Mouse (Mus musculus) right cerebral cortex, postnatal 10 days (tissue): ENCODE results near the gene Gars.

Source experiments
- DNase-seq, 2 experiments: peaks; one replicate each; pipeline ENCODE4 v3.0.0; 2021; ENCODE audit warnings: low spot score in 2 of 2

The Gars gene

DNA sequence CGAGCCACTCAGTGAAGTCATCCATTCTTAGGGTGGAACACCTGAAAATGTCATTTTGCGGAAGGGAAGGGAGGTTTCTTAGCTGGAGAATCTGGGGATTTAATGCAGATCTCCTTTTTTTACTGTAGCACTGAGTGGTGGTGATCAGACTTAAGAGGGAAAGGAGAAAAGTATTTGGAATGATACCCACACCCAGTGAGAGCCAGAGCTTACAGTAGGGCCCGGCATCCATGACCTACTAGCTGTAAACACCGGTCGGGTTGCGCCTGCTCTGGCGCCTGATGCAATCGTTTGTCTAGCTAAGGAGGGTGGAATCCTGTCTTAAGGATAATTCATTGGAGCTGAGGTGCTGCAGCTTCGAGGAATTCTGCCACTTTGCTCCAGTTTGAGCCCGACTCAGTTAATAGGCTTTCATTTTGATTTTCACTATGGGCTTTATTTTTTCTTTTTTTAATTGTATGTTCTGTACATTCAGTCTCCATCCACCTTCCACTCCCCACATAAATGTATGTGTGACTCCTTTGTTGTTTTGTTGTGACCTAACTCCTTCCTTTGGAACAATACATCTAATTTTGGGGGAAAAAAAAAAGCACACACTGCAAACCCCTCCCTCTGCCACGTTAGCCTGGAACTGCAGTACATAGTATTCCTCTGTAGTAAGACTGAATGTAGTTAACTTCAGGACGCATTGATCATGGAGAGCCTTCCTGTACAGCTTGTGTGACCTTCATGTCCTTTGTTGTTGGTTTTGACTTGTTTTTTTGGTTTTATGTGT is 1.1 kb downstream of the Gars start:
- DNase-seq, result no peak

DNA sequence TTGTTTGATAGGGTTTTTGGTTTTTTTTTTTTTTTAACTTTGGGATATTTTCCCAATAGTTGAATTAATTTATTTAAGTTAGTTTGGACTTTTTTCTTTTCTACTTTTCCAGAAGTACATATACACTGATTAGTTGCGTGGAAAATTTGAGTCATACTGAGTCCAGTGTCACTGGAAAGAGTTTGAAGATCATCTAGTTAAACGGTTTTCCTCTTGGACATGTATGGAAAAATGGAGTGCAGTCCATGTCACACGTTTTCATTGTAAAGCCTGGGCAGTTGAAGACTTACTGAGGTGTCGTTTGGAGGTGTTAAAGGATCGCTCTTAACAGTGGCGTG is 1.6 kb downstream of the Gars start:
- DNase-seq, result no peak

DNA sequence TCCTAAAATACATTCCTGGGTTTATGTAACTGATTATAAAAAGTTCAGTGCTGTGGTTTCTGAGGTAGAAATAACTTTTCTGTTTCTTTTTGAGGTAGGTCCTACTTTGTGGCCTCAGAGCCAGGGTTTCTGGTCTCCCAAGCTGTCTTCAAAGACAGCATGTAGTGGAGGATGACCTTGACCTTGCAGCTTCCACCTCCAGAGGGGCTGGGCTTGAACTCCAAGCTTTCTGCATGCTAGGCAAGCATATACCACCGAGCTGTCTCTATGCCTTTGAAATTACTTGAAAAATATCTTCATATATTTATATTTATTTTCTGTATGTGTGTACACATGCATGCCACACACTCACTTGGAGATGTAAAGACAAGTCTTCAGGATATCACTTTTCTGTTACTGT is 2.2 kb downstream of the Gars start:
- DNase-seq, result no peak

DNA sequence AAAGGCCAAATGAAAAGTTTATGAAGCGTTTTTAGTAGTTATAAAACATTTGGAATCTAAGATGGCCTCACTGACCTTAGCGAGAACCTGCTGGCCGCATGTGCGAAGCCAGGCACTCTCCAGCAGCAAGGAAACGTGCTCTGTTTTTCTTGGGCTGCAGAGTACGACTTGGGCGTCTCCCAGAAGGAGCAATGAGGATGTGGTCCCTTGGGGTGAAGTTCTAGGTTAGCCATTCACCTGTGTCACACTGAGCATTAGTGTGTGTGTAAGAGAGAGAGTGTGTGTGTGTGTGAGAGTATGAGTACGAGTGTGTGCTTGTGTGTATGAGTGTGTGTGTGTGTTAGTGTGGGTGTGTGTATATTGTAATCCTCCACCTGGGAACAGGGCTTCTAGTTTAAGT is 5.4 kb downstream of the Gars start:
- DNase-seq, result no peak

DNA sequence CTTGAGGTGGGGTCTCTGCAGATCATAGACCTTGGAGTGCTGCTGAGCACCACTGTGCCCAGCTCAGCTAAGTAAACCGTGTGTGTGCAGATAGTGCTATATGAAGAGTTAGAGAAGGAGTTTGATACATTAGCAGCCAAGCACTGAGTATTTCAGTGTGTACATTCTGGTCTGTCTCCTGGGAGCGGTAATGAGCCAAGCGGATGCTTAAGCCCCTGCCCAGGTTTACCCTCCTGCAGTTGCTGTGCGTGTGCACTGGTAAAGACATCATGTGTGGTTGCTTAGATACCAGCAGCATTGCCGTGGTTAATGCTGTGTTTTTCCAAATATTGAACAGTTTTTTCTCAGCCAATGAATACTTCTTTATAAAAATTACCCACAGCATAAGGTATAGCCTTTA is 6.7 kb downstream of the Gars start:
- DNase-seq, result no peak

DNA sequence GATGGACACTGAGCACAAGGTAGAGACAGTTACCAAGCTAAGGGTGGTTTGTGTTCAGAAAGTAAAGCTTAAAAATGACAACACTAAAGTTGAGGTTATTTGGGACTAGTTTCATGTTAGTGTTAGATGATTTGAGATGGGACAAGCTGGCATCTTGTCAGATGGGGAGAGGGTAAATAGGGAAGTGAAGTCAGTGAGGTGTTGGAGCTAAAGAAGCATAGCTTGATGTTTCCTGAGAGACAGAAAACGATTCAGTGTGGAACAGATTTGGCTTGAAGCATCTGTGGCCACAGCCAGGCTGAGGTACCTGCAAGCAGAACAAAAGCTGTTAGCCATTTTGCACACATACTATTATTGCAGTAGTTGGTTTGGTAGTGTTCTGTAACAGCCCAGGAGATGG is 7.5 kb downstream of the Gars start:
- no peak for DNase-seq

DNA sequence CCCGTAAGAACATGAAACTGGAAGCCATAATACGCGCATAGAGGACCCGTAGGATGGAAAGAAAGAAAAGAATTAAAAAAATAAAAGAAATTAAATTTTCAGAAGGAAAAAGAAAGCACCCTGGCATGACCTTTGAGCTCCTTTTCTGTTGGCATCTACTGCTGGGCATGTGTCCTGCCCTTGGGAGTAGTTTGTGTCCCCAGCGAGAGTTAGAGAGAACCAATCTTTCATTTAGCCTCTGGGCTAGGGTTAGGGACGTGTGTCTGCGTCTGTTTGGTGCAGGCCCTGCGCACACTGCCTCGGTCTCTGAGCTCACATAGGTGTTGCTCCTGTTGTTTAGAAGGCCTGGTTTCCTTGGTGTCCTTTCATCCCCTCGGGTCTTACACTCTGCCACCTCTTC is 11.4 kb downstream of the Gars start:
- DNase-seq, result no peak

DNA sequence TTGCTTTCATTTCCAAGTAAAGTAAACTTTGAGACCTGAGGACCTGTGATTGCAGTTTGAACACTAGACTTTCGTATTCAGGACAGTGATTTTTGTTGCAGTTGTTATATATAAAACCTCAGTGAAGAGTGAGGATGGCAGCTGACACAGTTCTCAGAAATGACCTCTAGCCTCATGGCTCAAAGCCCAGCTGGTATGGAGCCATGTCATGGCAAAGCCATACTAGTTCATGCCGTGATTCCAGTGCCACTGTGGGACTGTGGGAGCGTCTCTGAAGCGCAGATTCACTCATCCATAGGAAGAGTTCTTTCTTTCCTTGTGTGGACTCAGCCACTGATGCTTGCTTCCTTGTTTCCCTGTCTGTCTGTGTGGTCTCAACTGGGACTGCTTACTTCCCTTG is 16.7 kb downstream of the Gars start:
- DNase-seq, result no peak

DNA sequence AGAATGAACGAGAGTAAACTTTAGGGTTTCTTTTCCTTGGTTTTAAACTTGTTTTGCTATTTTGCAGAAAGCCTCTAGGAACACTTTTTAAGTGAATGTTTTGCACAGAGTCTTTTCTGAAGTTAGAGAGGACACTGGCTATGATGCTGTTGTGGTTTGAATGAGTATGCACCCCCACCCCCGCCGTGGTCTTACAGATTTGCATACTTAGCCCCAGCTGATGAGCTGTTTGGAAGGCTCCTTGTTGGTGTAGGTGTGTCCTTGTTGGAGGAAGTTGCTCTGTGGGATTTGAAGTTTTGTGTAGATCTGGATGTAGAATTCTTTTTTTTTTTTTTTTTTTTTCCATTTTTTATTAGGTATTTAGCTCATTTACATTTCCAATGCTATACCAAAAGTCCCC is 19.6 kb downstream of the Gars start:
- DNase-seq, result no peak

DNA sequence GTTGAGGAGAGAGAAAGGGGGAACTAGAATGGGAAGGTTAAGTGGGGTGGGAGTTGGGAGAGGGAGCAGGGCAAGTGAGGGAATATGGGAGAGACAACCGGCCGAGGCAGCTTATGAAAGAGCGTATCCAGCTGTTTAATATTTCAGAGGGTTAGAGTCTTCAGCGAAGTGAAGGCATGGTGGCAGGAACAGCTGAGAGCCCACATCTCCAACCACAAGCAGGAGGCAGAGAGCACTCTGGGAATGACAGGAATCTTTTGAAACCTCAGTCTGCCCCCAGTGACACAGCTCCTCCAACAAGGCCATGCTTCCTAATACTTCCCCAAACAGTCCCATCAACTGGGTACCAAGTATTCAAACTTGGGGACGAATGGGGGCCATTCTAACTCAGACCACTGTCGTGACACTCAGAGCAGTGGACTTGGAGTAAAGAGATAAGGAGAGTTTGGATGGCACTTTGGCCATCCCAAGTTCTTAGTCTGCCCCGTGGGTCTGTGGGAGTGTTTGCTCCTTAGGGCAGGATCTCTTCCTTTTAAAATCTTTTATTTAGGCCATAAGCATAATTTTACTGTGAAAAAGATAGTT is 22.5 kb downstream of the Gars start:
- DNase-seq, result no peak

DNA sequence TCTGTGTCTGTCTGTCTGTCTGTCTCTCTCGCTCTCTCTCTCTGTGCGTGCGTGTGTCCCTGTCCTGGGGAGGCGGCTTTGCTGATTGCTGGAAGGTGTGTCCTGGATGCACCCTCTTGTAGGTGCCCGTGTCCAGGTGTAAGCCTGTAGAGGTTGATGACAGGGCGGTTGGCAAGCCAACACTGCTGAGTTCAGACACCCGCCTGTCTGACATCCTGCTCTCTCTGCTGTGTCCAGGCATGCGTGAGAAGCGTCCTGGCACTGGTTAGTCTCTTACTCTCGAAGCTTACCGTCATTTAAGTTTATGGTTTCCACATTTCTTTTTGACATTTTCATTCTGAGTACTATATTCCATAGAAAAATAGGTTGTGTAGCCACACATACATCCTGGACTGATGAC is 23.5 kb downstream of the Gars start:
- no peak for DNase-seq

DNA sequence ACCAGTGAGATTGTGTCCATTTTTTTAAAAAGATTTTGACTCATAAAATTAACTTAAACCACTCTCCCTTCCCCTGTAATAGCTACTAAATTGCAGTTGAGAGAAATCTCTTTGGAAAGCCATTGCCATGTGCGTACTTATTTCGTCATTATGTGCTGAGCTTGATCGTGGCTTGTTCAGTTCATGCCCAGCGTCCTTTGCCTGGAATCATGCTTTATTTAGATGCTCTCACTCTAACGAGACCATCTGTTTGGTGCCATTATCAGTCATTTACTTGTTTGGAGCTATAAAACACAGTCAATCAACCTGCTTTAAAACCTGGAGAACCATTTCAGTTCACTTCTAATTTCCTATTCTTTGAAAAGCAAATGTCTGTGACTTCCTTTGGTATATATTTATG is 24.4 kb downstream of the Gars start:
- DNase-seq, result no peak

DNA sequence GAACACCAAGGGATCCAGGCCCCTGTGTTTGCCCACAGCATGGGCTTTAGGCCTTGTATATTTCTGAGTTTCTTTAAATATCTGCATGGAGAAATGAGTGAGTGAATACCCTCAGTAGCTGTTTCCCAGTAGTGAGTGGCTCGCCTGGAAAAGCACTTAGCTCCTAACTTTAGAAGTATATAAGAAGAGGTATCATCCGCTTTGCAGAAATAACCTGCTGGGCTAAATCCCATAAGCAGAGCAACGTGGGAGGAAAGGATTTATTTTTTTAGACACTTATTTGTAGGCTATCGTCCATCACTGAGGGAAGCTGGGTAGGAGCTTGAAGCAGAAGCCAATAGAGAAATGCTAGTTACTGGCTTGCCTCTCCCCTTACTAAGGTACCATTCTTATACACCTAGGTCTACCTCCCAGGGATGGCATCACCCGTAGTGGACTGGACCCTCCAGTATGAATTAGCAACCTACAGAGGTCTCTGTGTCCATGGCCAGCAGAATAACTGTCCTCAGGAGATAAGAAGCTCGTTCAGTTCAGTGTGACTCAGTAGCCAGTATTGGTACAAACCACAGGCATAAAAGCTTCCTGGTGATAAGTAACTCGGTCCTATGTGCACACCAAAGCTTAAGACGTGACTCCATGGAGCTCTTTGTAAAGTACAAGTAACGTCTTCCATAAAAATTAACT is 26.1 kb downstream of the Gars start:
- no peak for DNase-seq

DNA sequence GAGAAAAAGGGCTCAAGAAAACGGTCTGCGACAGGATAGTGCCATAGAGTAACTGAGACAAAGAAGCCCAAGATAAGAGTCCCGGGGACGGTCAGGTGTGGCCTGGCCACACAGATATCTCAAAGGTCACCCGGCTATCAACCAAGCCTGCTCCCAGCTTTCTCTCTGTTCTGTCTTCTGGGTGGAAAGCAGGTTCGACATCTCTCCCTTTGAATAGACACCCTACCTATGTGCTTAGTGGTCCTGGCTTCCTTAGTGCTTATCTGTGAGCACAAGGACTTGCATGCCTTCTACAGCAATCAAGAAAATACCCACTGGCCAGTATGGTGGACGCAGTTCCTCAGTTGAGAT is 26.6 kb downstream of the Gars start:
- no peak for DNase-seq

DNA sequence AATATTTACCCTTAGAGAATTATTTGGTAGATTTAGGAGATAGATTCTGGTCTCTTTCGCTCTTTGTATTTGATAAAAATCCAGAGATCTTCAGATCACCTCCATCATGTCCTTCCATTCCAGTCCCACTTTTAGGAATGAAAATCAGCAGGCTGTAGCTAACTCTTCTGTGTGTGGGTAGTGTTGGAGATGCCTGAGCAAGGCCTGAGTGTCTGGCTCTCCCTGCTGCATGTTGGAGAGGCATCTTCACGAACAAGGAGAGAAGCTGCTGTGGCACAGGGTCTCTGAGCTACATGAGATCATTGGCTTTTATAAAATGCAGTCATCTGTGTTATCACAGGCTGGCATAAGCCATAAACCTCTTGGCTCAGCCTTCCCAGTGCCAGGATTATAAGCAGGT is 28.1 kb downstream of the Gars start:
- no peak for DNase-seq

DNA sequence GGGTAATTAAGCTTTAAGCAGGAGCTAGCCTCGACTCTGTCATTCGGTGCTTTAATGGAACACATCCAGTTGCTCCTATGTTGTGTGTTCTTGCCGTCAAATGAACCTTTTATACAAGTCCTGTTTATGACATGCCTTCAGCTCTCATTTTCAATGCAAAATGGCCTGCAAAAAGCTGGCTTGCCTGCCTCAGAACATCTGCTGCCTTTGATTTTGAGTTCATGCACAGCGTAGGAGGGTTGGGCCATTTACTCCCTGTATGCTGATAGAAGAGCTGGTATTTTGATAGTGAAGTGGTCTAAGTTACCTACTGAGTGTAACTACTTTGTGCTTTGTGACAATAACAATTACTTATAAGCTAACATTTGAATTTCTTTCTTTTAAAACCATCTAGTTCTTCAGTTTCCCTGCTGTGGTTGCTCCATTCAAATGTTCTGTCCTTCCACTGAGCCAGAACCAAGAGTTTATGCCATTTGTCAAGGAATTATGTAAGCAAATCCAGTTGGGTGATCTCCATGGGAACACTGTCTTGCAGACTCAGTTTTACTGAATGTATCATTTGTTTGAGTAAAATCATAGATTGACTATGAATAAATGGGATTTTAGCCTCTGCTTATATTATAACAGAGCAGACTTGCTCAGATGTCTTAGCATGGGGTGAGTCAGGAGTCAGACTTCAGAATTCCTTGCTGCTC is 38.9 kb downstream of the Gars start:
- DNase-seq, result no peak

DNA sequence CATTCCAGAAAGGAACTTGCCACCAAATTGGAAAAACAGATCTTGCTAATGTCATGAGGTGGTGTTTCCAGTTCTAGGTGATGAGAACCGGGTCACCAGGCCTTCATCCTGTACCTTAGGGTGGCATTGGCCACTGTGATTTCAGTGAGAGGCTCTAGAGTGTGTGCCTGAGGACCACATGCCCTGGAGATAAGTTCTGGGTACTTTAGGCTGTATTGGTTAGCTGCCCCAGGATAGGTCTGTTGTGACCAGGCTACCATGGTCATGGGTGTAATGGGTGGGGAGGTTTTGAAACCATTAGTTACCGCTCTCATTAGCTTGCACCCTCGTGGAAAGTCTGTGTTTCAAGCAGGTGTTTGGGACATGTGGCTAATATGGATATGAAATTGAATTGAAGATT is 43.6 kb downstream of the Gars start:
- no peak for DNase-seq

DNA sequence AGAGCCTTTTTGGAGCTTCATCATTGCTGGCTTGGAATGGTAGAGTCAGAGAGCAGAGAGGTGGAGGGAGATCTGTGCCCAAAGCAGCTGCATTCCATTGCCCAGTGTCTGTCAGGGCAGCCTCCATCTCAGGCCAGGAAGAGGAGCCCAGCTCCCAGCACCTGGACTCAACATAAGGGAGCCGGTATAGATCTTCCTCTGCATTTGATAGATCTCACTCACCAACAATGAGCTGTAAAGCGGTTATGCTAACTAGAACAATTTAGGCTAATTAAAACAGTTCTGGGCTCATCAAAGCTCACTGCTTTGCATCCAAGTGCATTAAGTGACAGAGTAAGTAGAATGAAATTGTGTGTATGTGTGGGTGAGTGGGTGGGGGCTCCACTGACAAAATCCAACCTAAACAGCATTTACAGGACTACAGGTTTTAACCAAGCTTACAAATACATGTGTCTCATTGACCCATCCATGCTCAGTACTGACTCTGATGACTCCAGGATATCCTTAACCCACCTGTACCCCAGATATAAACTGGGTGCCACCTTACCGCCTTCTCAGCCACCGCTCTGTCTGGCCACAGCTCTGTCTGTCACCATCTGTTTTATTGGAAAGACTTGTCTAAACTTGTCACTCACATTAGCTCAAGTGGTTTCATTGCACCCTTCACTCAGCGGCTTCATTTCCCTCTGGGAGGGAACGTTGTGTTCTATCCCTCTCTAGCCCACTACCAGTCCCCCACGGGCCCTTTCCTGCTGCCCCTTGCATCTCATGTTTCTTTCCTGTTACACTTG is 44.6 kb downstream of the Gars start:
- DNase-seq, result no peak

DNA sequence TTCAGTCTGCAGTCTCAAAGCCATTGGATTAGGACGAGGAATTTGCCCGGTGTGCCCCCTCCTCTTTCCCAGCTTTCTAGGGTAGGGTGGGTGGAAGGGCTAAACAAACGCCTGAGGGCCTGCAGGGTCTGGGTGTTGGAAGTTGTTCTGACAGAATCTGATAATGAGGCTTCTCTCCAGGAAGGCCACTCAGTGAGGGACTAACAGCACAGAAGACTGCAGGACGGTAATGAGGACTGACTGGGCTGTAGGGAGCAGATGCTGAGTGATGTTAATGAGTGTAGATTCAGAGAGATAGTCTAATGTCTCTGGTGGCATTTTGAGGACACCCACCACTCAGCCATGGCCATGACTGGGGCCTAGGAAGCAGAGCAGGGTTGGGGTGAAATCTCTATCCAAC is 49.5 kb downstream of the Gars start:
- no peak for DNase-seq

DNA sequence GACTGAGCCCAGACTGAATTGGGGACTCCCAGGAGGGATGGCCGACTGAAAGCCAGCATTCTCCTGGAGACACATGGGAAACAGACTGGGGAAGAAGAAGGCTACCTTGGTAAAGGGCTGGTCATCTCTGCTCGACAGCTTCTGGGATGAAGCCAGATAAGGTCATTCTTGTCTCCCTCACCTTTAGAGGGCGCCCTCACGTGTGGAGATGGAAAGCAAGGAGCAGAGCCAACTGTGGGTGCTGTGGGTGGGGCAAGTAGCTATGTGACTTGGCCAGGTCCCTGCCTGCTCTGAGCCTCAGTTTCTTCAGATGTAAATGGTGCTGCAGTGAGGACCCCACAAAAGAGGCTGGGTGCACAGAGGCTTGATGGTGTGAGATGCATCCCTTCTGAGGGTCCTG is 52.8 kb downstream of the Gars start:
- no peak for DNase-seq

DNA sequence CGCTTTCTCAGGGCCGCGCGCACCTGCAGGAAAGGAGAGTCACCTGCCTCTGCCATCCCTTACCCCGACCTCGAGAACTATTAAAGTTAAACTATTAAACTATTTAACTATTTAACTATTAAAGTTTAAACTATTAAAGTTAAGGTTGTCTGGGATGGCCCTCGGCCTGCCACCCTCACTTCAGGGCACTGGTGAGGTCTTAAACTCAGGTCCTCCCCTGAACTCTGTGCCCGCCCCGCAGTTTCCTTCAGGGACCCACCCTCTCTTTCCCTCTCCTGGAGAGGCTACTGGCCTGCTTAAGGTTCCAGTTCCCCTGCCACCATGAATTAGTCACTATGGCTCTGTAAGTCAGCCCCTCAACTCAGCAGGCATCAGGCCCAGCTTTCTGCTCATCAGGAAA is 53.6 kb downstream of the Gars start:
- DNase-seq, result no peak

DNA sequence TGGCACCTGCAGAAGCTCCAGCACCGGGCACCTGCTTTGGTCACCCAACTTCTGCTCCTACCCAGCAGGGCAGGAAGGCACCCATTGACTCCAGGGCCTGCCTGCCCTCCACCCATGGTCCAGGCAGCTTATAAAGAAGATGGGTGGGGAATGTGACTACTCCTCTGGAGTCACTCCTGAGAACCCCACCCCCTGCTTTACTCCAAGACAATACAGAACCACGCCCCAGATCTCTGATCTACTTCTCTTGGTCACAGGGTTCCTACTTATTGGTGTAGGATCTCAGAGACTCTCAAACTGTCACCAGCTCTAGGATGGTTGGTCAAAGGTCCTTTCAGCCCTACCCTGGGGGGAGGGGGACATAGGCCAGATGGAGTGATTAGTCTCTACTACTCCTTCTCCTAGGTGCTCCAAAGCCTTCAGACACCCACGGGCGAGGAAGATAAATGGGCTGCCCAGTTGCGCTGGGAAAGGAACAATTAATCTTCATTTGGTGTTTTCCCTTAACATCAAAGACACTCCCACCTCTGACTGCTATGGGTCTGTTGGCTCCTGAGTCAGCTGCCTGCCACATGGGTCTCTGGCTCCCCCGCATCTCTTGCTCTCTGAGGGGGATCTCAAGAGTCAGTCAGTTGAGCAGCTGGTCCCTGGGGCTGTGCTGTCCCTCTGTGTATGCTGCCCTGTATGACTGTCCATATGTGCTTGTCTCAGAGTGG is 55.8 kb downstream of the Gars start:
- no peak for DNase-seq
